Mouse (Mus musculus) MEL (cell line): ENCODE measurements around the gene Pigl.

Experiments used
- CTCF ChIP-seq, 3 experiments: IDR thresholded peaks in 2 of 3; conservative IDR thresholded peaks in 1 of 3; 2 replicates each; pipeline ENCODE4 v1.5.1; 2011 to 2012; ENCODE audit warnings: low read length in 3 of 3, low read depth in 2 of 3, mild to moderate bottlenecking in 2 of 3, improper control_type of control experiment in 1 of 3, inconsistent platforms in 1 of 3, mixed read lengths in 1 of 3, moderate library complexity in 1 of 3; ENCODE audit not compliant: control insufficient read depth in 1 of 3, insufficient read depth in 1 of 3, poor library complexity in 1 of 3, severe bottlenecking in 1 of 3
- E2F4 ChIP-seq: IDR thresholded peaks from 2 replicates; pipeline ENCODE4 v1.6.1; 2011; ENCODE audit warnings: low read depth, low read length, improper control_type of control experiment, borderline replicate concordance
- EP300 ChIP-seq, 2 experiments: IDR thresholded peaks; 2 replicates each; pipeline ENCODE4 v1.6.1; 2011; ENCODE audit warnings: improper control_type of control experiment in 2 of 2, low read length in 2 of 2, low read depth in 1 of 2, mild to moderate bottlenecking in 1 of 2
- GATA1 ChIP-seq: IDR thresholded peaks from 2 replicates; pipeline ENCODE4 v1.6.1; 2011; ENCODE audit warnings: low read depth, low read length, improper control_type of control experiment
- JUND ChIP-seq: IDR thresholded peaks from 2 replicates; pipeline ENCODE4 v1.6.1; 2011; ENCODE audit warnings: low read depth, mild to moderate bottlenecking, improper control_type of control experiment, low read length
- MAFK ChIP-seq: IDR thresholded peaks from 2 replicates; pipeline ENCODE4 v1.6.1; 2011; ENCODE audit warnings: low read depth, mild to moderate bottlenecking, low read length, improper control_type of control experiment, borderline replicate concordance
- TAL1 ChIP-seq: IDR thresholded peaks from 2 replicates; pipeline ENCODE4 v1.6.1; 2012; ENCODE audit warnings: mild to moderate bottlenecking, inconsistent platforms, low read length, moderate library complexity, mixed read lengths
- ZNF384 ChIP-seq: IDR thresholded peaks from 2 replicates; pipeline ENCODE4 v1.6.1; 2012; ENCODE audit warnings: low read depth, mild to moderate bottlenecking, inconsistent platforms, low read length, improper control_type of control experiment

DNA sequence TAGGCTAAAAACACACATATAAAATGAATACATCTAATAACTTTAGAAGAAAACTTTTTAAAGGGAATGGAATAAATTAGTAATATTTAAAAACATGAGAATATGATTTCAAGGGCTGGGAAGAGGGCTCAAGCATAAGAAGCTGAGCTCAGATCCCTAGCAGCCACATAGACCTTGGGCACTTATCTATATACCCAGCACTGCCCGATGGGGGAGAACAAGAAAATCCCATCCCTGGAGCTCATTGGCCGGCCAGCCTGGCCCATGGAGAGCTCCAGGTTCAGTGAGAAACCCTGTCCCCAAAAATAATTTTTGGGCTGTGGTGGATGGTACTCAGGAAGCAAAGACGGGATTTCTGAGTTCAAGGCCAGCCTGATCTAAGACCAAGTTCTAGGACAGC is 7.6 kb downstream of the Pigl start:
- TF ChIP-seq CTCF (IDR thresholded peaks at IDR 0.05 in 2 of 3, conservative IDR thresholded peaks at IDR 0.05 in 1 of 3; ENCODE audit: control insufficient read depth in 1 of 3, insufficient read depth in 1 of 3, low read depth in 2 of 3, low read length in 3 of 3, poor library complexity in 1 of 3, severe bottlenecking in 1 of 3) (no peak), TAL1 (no peak), EP300 (IDR thresholded peaks at IDR 0.05; ENCODE audit: low read depth in 1 of 2, low read length in 2 of 2) (no peak), E2F4 (no peak), ZNF384 (no peak), MAFK (no peak), JUND (no peak), GATA1 (no peak)
